Mouse (Mus musculus) spleen, adult 2 months (tissue): ENCODE data around the gene Sh3bp2. TPM values are rescaled to one million over a fixed set of nuclear protein-coding genes. Genes with fewer than 3 reads are reported as not detected.

Experiments
- DNase-seq, 2 experiments: peaks; one replicate each; pipeline versions ENCODE4 v3.0.0 to v3.0.0-alpha.2; 2012 to 2021; ENCODE audit warnings: low spot score in 2 of 2, low read depth in 1 of 2
- H3K27ac ChIP-seq: fragments of 200-500 bp; 2 replicates; pipeline ENCODE4 v1.5.1; 2012; ENCODE audit warnings: low read length, inconsistent platforms; ENCODE audit not compliant: insufficient read depth
- H3K27me3 ChIP-seq: fragments of 200-500 bp; 2 replicates; pipeline ENCODE4 v1.6.1; 2012; ENCODE audit warnings: mild to moderate bottlenecking, moderate library complexity, low read length, inconsistent platforms; ENCODE audit not compliant: control insufficient read depth, insufficient read depth
- H3K36me3 ChIP-seq: fragments of 200-500 bp; 2 replicates; pipeline ENCODE4 v1.6.1; 2012; ENCODE audit warnings: mild to moderate bottlenecking, low read length, inconsistent platforms; ENCODE audit not compliant: control insufficient read depth, insufficient read depth
- H3K4me1 ChIP-seq: fragments of 200-500 bp; 2 replicates; pipeline ENCODE4 v1.6.1; 2011; ENCODE audit warnings: inconsistent platforms; ENCODE audit not compliant: control insufficient read depth, insufficient read depth, insufficient read length
- H3K4me3 ChIP-seq: fragments of 200-500 bp; 2 replicates; pipeline ENCODE4 v1.5.1; 2011; ENCODE audit warnings: mild to moderate bottlenecking, inconsistent platforms; ENCODE audit not compliant: insufficient read depth, insufficient read length; ENCODE audit errors: extremely low read depth
- CTCF ChIP-seq: fragments of 200-500 bp; IDR thresholded peaks from 2 replicates; pipeline ENCODE4 v1.5.1; 2011; ENCODE audit warnings: mild to moderate bottlenecking, inconsistent platforms; ENCODE audit not compliant: insufficient read depth, insufficient read length, insufficient replicate concordance; ENCODE audit errors: extremely low read depth
- POLR2A ChIP-seq: fragments of 200-500 bp; IDR thresholded peaks from 2 replicates; pipeline ENCODE4 v1.6.1; 2011; ENCODE audit warnings: low read depth, low read length, inconsistent platforms
- WGBS: fragments of 180-500 bp; shearing (Covaris S2); methylation state at CpG from one replicate; pipeline ENCODE4 v1.1.7; 2018; 5-methylcytosine and 5-hydroxymethylcytosine counted together
- polyA plus RNA-seq: library from polyadenylated mRNA; depleted of rRNA; stranded (reverse); fragments of >200 nt; gene quantifications from 2 replicates; pipeline ENCODE4 v1.2.3, GENCODE M21; 2012

Gene Sh3bp2
- polyA plus RNA-seq, 1 experiment: 51.3 TPM

GRCm38 (mm10) chr5:34514218-34514566 is 11.4 kb upstream of the Sh3bp2 start:
- Histone ChIP-seq H3K27me3 (no peaks in the 10 kb centered on the region), H3K27ac (peak overlapping the region; percentile 46), H3K36me3 (no peaks in the 10 kb centered on the region), H3K4me1 (peaks cover 7% of the 10 kb centered on the region; the same call in 1 of the 2 replicates), H3K4me3 (peak overlapping the region; percentile 80)
- WGBS: 12% methylated on average over 7 of the region's 7 CpGs
- TF ChIP-seq POLR2A: no peak
- no peak for TF ChIP-seq CTCF
- no peak for DNase-seq

DNA sequence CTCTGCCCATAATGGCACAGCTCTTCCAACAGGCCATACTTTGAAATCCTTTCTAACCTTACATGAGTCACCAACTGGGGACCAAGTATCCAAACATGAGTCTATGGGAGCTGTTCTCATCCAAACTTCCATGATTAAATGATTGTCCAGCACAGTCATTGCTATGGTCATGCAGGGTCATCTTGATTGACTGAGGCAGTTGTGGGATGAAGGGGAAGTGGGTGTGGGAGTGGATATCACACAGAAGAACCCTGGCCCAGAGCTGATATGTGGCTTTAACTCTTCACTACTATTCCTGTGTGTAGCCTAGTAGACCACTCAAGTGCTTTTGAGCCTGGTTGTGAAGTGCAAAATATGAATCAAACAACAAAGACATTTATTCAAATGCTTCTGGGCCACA is 10.5 kb upstream of the Sh3bp2 start:
- DNase-seq: no peak
- Histone ChIP-seq H3K4me3 (no peak overlapping the region), H3K27ac (no peak overlapping the region), H3K27me3 (no peaks in the 10 kb centered on the region), H3K4me1 (peaks cover 14% of the 10 kb centered on the region; the same call in 1 of the 2 replicates), H3K36me3 (no peaks in the 10 kb centered on the region)
- TF ChIP-seq POLR2A (no peak), CTCF (no peak)

GRCm38 (mm10) chr5:34517913-34518312 is 7.7 kb upstream of the Sh3bp2 start:
- 16% methylated on average over 3 of the region's 3 CpGs for WGBS
- Histone ChIP-seq H3K27ac (no peak overlapping the region), H3K27me3 (no peaks in the 10 kb centered on the region), H3K4me3 (no peak overlapping the region), H3K36me3 (no peaks in the 10 kb centered on the region), H3K4me1 (peaks cover 32% of the 10 kb centered on the region)
- TF ChIP-seq POLR2A (no peak), CTCF (peak; percentile 90; the same call in 1 of the 2 replicates)
- peak; percentile 72 to 86 for DNase-seq

- no peak for DNase-seq
- TF ChIP-seq CTCF (no peak), POLR2A (no peak)
- no peaks in the 10 kb centered on the region for H3K36me3 ChIP-seq
- H3K27me3 ChIP-seq: no peaks in the 10 kb centered on the region
- H3K4me1 ChIP-seq: peaks cover 34% of the 10 kb centered on the region
- H3K4me3 ChIP-seq: no peak overlapping the region
- peak overlapping the region; percentile 84 for H3K27ac ChIP-seq
- 44% methylated on average over 9 of the region's 9 CpGs for WGBS
Observed at GRCm38 (mm10) chr5:34519389-34519910, 6.2 kb upstream of the Sh3bp2 start.

DNA sequence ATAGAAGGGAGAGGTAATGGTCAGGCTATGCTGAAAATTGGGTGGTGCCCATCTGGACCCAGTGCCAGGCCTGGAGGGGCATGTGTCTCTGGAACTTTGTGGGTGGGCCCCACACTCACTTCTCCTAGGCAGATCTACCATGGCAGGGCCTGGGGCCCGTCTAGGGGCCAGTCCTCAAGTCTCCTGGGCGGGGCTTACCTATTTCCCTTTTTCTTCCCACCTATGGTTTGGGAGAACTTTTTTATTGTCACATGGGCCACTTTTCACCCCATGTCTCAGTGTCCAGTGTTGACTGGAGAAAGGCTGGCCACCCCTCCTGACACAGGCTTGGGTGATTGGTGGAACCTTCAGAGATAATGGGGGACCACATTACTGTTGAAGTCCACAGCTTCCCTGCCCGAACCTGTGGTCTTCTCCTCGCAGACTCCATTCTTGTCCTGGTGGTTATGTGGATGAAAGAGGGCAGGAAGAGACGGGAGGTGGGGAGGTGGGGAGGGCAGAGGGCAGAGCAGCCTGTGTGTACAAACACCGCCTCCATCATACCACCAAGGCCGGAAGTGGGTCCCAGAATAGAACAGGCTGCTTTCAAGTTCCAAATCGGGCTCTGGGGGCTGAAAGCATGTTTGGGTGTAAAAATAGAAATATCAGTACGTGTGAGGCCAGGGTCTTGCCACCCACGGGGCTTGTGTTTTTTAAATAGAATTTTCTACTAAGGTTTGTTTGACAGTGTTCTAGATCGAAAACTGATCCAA is 5.0 kb upstream of the Sh3bp2 start:
- peak in 1 of 2 experiments; percentile 81 for DNase-seq
- Histone ChIP-seq H3K36me3 (no peaks in the 10 kb centered on the region), H3K27ac (peak overlapping the region; percentile 84), H3K4me3 (no peak overlapping the region), H3K4me1 (peaks cover 34% of the 10 kb centered on the region), H3K27me3 (no peaks in the 10 kb centered on the region)
- 11% methylated on average over 11 of the region's 11 CpGs for WGBS
- TF ChIP-seq CTCF: no peak
- TF ChIP-seq POLR2A: no peak

GRCm38 (mm10) chr5:34521337-34521736 is 4.3 kb upstream of the Sh3bp2 start:
- peaks cover 34% of the 10 kb centered on the region for H3K4me1 ChIP-seq
- H3K27me3 ChIP-seq: no peaks in the 10 kb centered on the region
- H3K4me3 ChIP-seq: no peak overlapping the region; the same call in 1 of the 2 replicates
- no peaks in the 10 kb centered on the region for H3K36me3 ChIP-seq
- no peak for DNase-seq
- WGBS: 44% methylated on average over 3 of the region's 3 CpGs
- TF ChIP-seq POLR2A (no peak), CTCF (no peak)
- H3K27ac ChIP-seq: peak overlapping the region; percentile 84

DNA sequence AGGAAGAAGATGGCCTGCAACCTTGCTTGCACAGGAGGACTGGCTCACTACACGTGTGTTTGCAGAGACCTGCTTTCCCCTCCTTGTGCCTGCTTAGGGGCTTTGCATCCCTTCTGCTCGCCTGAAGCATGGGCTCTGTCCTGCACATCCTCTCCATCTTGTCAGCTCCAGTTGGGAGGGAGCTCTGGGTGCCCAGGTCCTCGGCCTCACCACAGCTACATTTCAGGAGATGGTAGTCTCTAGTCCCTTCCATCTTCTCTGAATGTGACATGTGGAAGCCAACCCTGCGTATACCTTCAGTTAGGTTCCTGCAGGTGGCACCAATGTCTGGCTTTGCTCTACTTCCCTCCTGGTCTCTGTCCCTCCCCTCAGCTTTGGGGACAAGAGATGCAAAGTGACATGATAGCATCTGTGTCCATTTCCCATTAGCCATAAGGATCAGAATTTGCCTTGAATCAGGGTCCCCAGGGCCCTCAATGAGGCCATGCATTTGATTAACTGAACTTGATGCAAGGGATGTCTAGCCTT is 1.6 kb upstream of the Sh3bp2 start:
- no peaks in the 10 kb centered on the region for H3K27me3 ChIP-seq
- H3K4me3 ChIP-seq: no peak overlapping the region
- peak overlapping the region; percentile 70 for H3K27ac ChIP-seq
- WGBS: 51% methylated on average over 4 of the region's 4 CpGs
- 0 out of 2 replicates have a peak, but pooled peaks cover 1% of the 10 kb centered on the region for H3K36me3 ChIP-seq
- peaks cover 51% of the 10 kb centered on the region for H3K4me1 ChIP-seq
- TF ChIP-seq POLR2A (no peak), CTCF (peak; percentile 53; the same call in 1 of the 2 replicates)
- DNase-seq: peak in 1 of 2 experiments; percentile 65
